Mouse (Mus musculus) intestine, embryonic 14.5 days (tissue): ENCODE data around the gene Sfpq. TPM values are rescaled to one million over a fixed set of nuclear protein-coding genes. Genes with fewer than 3 reads are reported as not detected.

Experiments used
- ATAC-seq: fragments of 200-750 bp; cut with Nextera tagmentation; replicated peaks from 2 replicates; pipeline ENCODE4 v1.8.0; 2017; ENCODE audit warnings: low read depth, moderate number of reproducible peaks, moderate TSS enrichment, moderate library complexity; ENCODE audit not compliant: low FRiP score, low TSS enrichment
- DNase-seq: peaks from one replicate; pipeline ENCODE4 v3.0.0-alpha.2; 2018; ENCODE audit warnings: low spot score
- H3K27ac ChIP-seq: fragments of 300-500 bp; sonication (generic); 2 replicates; pipeline ENCODE4 v1.5.1; 2014; ENCODE audit warnings: low read depth, mild to moderate bottlenecking, control low read depth
- H3K27me3 ChIP-seq: fragments of 300-500 bp; sonication (generic); replicated peaks from 2 replicates; pipeline ENCODE4 v1.6.1; 2014; ENCODE audit warnings: low read length, control low read depth; ENCODE audit not compliant: control insufficient read depth, insufficient read depth
- H3K36me3 ChIP-seq: fragments of 300-500 bp; sonication (generic); 2 replicates; pipeline ENCODE4 v1.6.1; 2014; ENCODE audit warnings: low read length, control low read depth; ENCODE audit not compliant: control insufficient read depth, insufficient read depth
- H3K4me1 ChIP-seq: fragments of 300-500 bp; sonication (generic); replicated peaks from 2 replicates; pipeline ENCODE4 v1.6.1; 2014; ENCODE audit warnings: low read length, control low read depth, mixed read lengths; ENCODE audit not compliant: control insufficient read depth, insufficient read depth
- H3K4me2 ChIP-seq: fragments of 300-500 bp; sonication (generic); 2 replicates; pipeline ENCODE4 v1.6.1; 2014; ENCODE audit warnings: low read length
- H3K4me3 ChIP-seq: fragments of 300-500 bp; sonication (generic); 2 replicates; pipeline ENCODE4 v1.5.1; 2014; ENCODE audit warnings: low read depth, low read length, control low read depth, mixed read lengths
- H3K9ac ChIP-seq: fragments of 300-500 bp; sonication (generic); 2 replicates; pipeline ENCODE4 v1.6.1; 2014; ENCODE audit warnings: mild to moderate bottlenecking, low read length
- H3K9me3 ChIP-seq: fragments of 300-500 bp; sonication (generic); 2 replicates; pipeline ENCODE4 v1.6.1; 2016; ENCODE audit warnings: low read length, control low read depth; ENCODE audit not compliant: control insufficient read depth
- WGBS: fragments of 180-500 bp; shearing (Covaris S2); extraction: QIAGEN DNeasy Blood & Tissue Kit; methylation state at CpG from one replicate; pipeline ENCODE4 v1.1.7; 2014; 5-methylcytosine and 5-hydroxymethylcytosine counted together
- polyA plus RNA-seq: library from polyadenylated mRNA; unstranded; fragments of >200 nt; fragmentation: Nextera tagmentation; extraction: Ambion mirVana; gene quantifications from 2 replicates; pipeline ENCODE4 v1.2.1, GENCODE M21; 2014

Gene Sfpq
- polyA plus RNA-seq, 1 experiment from 2014 or later, result 113 TPM

- H3K4me3 ChIP-seq, result no peak overlapping the region
- peaks cover 86% of the 10 kb centered on the region for H3K36me3 ChIP-seq
- no peaks in the 10 kb centered on the region for H3K9me3 ChIP-seq
- no peak overlapping the region for H3K9ac ChIP-seq
- no peaks in the 10 kb centered on the region for H3K27me3 ChIP-seq
- no peak overlapping the region for H3K4me2 ChIP-seq
- H3K27ac ChIP-seq, result no peak overlapping the region
- WGBS, result 70% methylated on average over 3 of the region's 3 CpGs
- DNase-seq, result no peak
- peak; percentile 25; the same call in 1 of the 2 replicates for ATAC-seq
- no peaks in the 10 kb centered on the region for H3K4me1 ChIP-seq
These were observed 18.9 kb downstream of the Sfpq start for GRCm38 (mm10) chr4:127039871-127040483.

GRCm38 (mm10) chr4:127043540-127043939 lies 22.4 kb downstream of the Sfpq start:
- DNase-seq (no peak), ATAC-seq (no peak)
- H3K4me3 ChIP-seq, result no peak overlapping the region
- H3K27ac ChIP-seq, result no peak overlapping the region
- 91% methylated on average over 4 of the region's 4 CpGs for WGBS
- H3K9me3 ChIP-seq, result no peaks in the 10 kb centered on the region
- no peak overlapping the region for H3K9ac ChIP-seq
- H3K36me3 ChIP-seq, result peaks cover 84% of the 10 kb centered on the region
- H3K27me3 ChIP-seq, result no peaks in the 10 kb centered on the region
- no peak overlapping the region for H3K4me2 ChIP-seq
- no peaks in the 10 kb centered on the region for H3K4me1 ChIP-seq

GRCm38 (mm10) chr4:127051121-127051520 lies 30.0 kb downstream of the Sfpq start:
- peaks cover 79% of the 10 kb centered on the region for H3K36me3 ChIP-seq
- no peak for ATAC-seq
- H3K9ac ChIP-seq, result no peak overlapping the region
- no peaks in the 10 kb centered on the region for H3K4me1 ChIP-seq
- WGBS, result 82% methylated on average over 8 of the region's 8 CpGs
- H3K4me2 ChIP-seq, result no peak overlapping the region
- H3K9me3 ChIP-seq, result no peaks in the 10 kb centered on the region
- no peaks in the 10 kb centered on the region for H3K27me3 ChIP-seq
- no peak overlapping the region for H3K4me3 ChIP-seq
- no peak overlapping the region for H3K27ac ChIP-seq
- no peak for DNase-seq

- Histone ChIP-seq H3K4me1 (no peaks in the 10 kb centered on the region), H3K9me3 (no peaks in the 10 kb centered on the region), H3K27me3 (no peaks in the 10 kb centered on the region), H3K4me2 (no peak overlapping the region), H3K9ac (no peak overlapping the region), H3K27ac (no peak overlapping the region), H3K36me3 (peaks cover 71% of the 10 kb centered on the region), H3K4me3 (no peak overlapping the region)
- ATAC-seq (no peak), DNase-seq (no peak)
- 93% methylated on average over 5 of the region's 5 CpGs for WGBS
These were observed 31.9 kb downstream of the Sfpq start for GRCm38 (mm10) chr4:127053071-127053470.

- Histone ChIP-seq H3K27me3 (no peaks in the 10 kb centered on the region), H3K4me2 (no peak overlapping the region), H3K27ac (no peak overlapping the region), H3K9ac (no peak overlapping the region), H3K36me3 (peaks cover 67% of the 10 kb centered on the region), H3K4me1 (no peaks in the 10 kb centered on the region), H3K4me3 (no peak overlapping the region), H3K9me3 (no peaks in the 10 kb centered on the region)
- DNase-seq, result no peak
- no peak for ATAC-seq
- WGBS, result 85% methylated on average over 7 of the region's 7 CpGs
These were observed 33.5 kb downstream of the Sfpq start for GRCm38 (mm10) chr4:127054522-127055198.

- H3K36me3 ChIP-seq, result peaks cover 24% of the 10 kb centered on the region
- H3K4me3 ChIP-seq, result peak within 1 kb of the TSS; percentile 84
- ATAC-seq, result peak; percentile 88
- H3K4me2 ChIP-seq, result peak within 1 kb of the TSS; percentile 82
- 0 out of 2 replicates have a peak within 1 kb of the TSS, but pooled peaks have one; percentile 12 for H3K27ac ChIP-seq
- no peaks in the 10 kb centered on the region for H3K4me1 ChIP-seq
- WGBS, result 1% methylated on average over 38 of the region's 38 CpGs
- DNase-seq, result peak; percentile 91
- H3K27me3 ChIP-seq, result no peaks in the 10 kb centered on the region
- peak within 1 kb of the TSS; percentile 70 for H3K9ac ChIP-seq
- no peaks in the 10 kb centered on the region for H3K9me3 ChIP-seq
These were observed 39.6 kb downstream of the Sfpq start, which contains the start of gene Zmym1 for GRCm38 (mm10) chr4:127060585-127061290. TSS of gene Zmym1 (minus strand) at chr4:127061152.

- H3K9ac ChIP-seq, result no peak overlapping the region
- H3K27me3 ChIP-seq, result no peaks in the 10 kb centered on the region
- H3K4me1 ChIP-seq, result no peaks in the 10 kb centered on the region
- no peak overlapping the region for H3K27ac ChIP-seq
- H3K4me2 ChIP-seq, result no peak overlapping the region
- no peak for ATAC-seq
- 44% methylated on average over 1 of the region's 1 CpGs for WGBS
- no peaks in the 10 kb centered on the region for H3K9me3 ChIP-seq
- no peak overlapping the region for H3K4me3 ChIP-seq
- no peak for DNase-seq
- H3K36me3 ChIP-seq, result 0 out of 2 replicates have a peak, but pooled peaks cover 3% of the 10 kb centered on the region
These were observed 42.9 kb downstream of the Sfpq start for GRCm38 (mm10) chr4:127064051-127064450.

- H3K27ac ChIP-seq, result no peak overlapping the region
- H3K9ac ChIP-seq, result no peak overlapping the region
- ATAC-seq (no peak), DNase-seq (no peak)
- no peaks in the 10 kb centered on the region for H3K36me3 ChIP-seq
- H3K27me3 ChIP-seq, result no peaks in the 10 kb centered on the region
- H3K4me2 ChIP-seq, result no peak overlapping the region
- no peak overlapping the region for H3K4me3 ChIP-seq
- no peaks in the 10 kb centered on the region for H3K9me3 ChIP-seq
- H3K4me1 ChIP-seq, result peaks cover 8% of the 10 kb centered on the region
- 79% methylated on average over 1 of the region's 1 CpGs for WGBS
These were observed 53.8 kb downstream of the Sfpq start for GRCm38 (mm10) chr4:127074915-127075314.
